Mouse (Mus musculus): ENCODE results near the gene March11.

The March11 gene

DNA sequence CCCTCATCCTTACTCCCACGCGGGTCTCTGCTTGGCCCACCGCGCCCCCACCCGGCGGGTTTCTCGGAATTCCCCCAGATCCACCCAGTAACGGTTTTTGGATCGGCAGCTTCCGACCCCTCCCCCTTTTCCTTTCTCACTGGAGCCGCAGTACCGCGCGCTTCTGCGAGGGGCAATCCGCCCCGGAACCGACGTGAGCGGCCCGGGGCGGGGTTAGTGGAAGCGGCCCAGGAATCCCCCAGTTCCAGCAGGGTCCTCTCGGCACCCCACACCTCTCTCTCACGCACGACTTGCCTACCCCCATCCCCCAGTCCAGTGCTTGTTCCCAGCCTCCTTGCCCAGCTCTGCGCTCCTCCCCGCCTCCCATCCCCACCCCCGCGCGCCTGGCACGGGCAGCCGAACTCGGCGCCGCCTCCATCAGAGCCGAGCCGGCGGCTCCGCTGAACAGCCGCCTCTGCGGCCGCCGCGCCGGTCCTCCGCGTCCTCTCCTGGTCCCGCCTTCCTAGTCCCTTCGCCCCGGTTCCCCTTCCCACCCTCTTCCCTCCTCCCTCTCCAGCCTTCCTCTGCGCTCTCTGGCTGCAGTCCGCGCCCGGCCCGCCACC, at the start of gene March11:
Gene March11, plus strand, starts transcription at position 420 of the 602 bp plus-strand sequence.
- DNase-seq (ENCODE audit: low spot score in 2 of 2): peak; percentile 76

DNA sequence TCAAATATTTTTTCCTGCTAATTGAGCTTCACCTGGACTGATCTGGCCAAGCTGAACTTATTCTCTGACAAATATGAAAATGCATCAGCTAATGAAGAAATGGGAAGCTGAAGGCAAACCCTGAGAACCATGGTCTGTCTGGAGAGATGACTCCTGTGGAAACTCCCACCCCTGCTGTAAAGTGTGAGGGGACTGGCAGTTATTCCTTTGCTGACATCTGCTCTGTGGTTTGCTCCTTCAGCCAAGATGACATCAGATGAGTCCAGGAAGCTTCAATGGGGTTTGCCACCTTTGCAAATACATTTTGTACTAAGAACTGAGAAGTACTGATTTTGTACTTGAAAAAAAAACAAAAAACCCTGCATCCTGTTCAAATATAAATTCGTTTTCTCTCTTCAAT, 46.5 kb upstream of the March11 start:
- DNase-seq (ENCODE audit: low spot score in 2 of 2): no peak

DNA sequence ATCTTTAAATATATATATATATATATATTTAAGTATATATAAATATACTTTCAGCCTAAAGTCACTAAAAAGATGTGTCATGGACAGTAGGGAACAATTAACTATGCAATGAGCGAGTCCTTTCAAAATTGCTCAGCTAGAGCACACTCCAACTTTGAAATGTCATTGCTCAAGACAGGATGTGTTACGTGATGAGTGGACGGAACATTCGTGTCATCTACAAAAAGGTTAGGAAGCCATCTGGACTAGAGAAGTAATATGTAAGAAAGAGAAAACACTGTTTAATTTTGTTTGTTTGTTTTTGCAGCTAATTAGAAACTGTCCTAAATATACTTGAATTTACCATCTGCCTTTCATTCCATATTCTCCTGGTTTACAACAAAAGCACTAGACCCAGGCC, 39.3 kb upstream of the March11 start:
- no peak for DNase-seq (ENCODE audit: low spot score in 2 of 2)

DNA sequence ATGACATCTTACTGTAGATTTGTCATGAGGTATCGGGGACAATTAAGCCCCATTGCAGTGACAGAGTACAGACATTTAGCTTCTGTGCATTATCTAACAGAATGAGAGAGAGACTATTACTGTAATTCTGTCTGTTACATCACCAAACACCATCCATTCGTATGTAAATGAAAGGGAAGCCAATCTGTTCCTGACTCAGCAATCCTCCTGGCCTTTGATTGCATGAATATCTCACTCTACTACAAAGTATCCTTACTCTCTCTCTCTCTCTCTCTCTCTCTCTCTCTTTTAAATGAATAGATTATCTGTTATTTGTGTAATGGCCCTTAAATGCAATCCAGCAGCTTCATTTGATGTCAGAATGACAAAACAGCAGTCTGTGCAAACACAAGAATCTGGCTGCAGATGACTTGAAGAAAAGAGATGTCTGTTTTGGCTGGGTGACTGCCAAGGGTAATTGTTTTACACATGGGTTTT, 32.8 kb upstream of the March11 start:
- no peak for DNase-seq (ENCODE audit: low spot score in 2 of 2)

DNA sequence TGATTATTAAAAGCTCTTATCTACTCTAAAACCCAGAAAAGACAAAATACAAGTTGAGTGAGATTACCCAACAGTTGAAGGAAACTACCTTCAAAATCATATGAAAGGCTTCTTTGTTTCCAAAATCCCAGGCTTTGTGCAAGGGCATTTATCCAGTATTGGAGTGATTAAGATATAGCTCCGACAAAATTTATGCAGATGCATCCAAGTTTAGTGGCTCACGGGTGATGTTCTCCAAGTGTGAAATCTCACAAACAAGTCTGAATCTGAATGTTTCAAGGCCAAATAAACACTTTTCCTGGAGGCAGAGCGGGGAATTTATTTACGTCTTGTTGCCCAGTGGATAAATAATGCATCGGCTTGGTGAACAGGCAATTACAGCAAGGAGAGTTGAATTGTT, 32.2 kb upstream of the March11 start:
- DNase-seq (ENCODE audit: low spot score in 2 of 2): no peak

DNA sequence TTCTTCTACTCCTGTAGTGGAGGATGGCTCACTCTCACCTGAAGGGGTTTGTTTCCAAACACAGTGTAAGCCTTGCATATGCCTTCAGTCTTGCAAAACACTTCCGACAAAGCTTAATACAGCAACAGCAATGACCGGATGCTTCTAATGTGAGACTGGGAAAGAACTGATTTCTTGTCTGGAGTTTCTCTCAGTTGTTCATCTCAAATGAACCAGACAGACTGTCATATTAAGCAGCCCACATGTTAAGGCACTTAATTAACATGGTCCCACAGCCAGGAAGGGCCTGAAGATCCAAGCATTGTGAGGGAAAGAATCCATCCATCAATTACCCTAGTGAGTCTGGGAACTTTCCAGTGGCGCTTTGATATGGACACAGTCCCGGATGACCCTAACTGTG, 17.0 kb upstream of the March11 start:
- no peak for DNase-seq (ENCODE audit: low spot score in 2 of 2)

DNA sequence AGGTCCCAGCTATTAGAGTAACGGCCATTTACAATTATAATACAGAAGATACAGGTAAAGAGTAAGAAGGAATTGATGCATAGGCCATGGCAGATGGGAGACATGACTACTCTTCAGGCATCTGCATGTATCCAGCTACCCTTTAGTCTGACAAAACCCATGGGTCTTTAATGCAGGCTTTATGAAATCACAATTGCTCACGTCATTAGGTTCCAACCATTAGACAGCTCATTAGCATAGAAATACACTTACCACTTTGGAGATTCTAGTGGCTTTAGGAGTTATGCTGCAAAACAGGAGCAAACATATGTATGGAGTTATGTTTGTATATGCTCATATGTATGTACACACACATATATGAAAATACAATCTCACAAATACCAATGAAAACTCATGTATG, 16.0 kb upstream of the March11 start:
- no peak for DNase-seq (ENCODE audit: low spot score in 2 of 2)

DNA sequence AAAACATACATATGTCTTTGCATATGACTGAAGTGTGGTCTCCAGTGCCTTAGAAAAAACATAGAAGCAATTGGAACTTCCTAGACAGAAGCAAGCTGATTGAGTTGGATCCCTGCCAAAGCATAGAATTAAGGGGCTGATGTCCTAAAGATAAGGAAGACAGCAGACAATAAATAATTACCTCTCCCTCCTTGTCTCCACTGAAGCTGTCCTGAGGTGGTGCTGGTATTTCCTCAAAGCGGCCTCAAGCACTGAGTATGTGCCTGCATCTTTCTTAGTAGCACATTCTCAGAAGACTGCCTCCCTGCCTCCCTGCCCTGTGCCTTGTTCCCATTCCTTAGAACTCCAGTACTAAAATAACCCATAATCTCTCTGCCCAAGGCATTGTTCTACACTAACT, 15.6 kb upstream of the March11 start:
- DNase-seq (ENCODE audit: low spot score in 2 of 2): no peak

DNA sequence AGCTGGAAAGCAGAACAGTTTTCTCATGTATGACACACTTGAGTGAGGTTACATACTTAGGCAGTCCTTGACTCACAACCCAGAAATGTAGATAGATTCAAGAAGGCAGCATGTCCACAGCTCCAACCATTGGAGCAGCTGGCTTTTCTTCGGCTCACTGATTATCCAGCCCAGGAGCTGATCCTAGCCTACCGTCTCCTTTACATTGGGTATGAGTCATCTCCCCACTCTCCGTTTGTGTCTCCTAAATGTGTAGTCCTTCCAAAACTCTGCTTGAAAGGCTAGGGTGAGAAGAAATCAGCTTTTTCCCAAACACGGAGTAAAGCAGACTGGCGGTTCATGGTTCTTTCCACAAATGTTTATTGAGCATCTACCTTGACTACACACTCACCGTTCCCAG, 10.2 kb upstream of the March11 start:
- DNase-seq (ENCODE audit: low spot score in 2 of 2): no peak

DNA sequence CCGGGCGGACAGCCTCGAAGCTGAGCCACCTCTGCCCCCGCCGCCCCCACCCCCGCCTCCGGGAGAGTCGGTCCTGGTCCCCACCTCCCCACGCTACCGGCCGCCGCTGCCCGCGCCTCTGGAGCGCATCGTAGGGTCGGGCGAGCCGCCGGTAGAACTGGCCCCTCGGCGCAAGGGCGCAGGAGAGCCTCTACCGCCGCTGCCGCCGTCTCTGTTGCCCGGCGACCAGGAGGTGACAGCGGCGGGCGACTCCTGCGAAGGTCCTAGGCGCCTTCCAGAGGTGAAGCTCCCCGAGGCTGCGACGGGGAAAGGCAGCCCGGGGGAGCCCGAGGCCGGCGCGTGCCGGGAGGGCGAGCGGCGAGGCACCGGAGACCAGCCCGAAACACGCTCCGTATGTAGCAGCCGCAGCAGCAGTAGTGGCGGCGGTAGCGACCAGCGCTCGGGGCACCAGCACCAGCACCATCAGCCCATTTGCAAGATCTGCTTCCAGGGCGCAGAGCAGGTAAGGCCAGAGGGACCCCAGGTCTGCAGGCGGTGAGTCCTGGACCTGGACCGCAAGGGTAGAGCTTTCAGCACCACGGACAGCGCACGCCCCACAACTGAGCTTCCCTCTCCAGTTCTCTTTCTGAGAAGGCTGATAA, 563 bp downstream of the March11 start:
- peak; percentile 17 to 20 for DNase-seq (ENCODE audit: low spot score in 2 of 2)

DNA sequence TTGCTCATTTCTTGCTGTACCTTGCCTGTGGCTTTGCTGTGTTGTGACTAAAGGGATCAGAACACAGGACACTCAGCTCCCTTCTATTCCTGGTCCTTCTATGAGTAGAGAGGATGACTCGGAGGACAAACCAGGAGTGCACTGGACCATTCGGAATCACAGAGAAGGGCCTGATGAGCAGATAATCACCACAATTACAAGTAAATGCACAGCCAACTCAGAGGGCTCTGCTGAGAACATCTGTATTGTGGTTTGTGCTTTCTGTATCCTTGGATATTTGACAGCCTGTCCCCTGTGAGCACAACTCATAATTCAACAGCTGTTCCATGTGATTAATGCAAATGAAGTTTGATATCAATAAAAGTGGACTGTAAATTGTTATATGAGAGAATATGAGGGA, 11.0 kb downstream of the March11 start:
- no peak for DNase-seq (ENCODE audit: low spot score in 2 of 2)

DNA sequence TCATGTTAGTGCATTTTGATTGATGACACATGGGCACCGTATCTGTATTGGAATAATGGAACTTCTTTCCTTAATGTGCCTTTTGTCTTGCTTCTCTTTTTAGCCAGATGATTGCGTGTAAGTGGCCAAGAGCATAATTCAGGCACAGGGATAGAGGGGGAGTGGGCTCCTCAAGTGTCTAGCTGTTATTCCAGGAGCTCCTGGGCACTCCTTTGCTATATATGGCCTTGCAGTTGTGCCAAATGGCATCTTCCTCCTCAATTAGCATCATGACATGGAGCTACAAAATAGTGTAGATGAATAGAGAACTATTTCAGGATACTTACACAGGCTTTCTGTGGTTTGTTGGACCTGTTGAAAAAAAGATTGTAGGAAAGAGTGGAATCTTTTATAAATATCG, 11.6 kb downstream of the March11 start:
- no peak for DNase-seq (ENCODE audit: low spot score in 2 of 2)

DNA sequence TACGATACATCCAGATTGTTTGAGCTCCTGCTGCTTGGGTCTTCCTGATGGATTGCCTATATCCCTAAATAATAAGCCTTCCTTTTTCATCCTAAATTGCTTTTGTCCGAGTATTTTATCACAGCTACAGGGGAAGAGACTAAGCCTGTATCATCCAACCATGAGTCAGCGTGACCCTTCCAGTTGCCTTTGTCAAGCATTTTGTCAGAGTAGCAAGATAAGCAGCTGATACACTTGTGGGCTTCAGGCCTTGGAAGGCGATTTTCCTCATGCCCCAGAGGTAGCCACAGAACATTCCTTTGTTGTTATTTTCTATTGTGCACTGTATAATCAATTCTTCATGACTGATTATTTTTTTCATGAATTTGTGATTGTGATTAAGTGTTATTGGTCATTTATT, 14.0 kb downstream of the March11 start:
- DNase-seq (ENCODE audit: low spot score in 2 of 2): no peak

DNA sequence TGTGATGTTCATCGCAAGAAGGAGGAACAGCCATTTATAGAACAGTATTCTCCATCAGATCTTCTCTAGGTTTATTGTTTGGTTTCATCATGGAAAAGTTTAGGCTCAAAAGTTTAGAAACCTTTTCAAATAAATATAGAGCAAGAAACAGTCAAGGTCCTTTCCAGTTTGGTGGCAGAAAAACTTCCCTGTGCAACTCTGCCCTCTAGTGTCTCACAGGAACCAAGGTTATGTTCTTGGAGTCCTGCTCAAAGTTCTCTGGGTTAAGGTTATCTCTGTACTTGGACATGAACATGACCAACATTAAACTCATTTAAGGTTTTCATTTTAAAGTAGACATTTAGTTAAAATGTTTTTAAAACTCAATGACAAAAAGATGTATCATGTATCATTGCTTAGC, 18.3 kb downstream of the March11 start:
- DNase-seq (ENCODE audit: low spot score in 2 of 2): no peak

DNA sequence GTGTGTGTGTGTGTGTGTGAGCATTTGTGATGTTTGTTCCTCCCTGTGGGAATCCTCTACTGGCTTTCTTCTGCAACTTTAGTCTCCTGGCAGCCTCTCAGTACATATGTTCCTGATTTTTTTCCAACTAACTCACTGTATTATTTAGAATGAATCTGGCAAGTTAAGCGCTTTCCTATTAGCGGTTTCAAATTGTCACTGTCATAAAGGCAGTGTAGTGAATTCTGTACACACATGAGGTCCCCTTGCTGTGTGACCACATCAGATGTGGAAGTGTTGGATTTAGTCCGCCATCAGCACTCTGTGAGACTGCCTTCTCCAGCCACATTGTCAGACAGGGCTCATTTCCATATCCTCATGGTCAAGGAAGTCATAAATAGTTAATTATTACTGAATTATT, 26.9 kb downstream of the March11 start:
- no peak for DNase-seq (ENCODE audit: low spot score in 2 of 2)

DNA sequence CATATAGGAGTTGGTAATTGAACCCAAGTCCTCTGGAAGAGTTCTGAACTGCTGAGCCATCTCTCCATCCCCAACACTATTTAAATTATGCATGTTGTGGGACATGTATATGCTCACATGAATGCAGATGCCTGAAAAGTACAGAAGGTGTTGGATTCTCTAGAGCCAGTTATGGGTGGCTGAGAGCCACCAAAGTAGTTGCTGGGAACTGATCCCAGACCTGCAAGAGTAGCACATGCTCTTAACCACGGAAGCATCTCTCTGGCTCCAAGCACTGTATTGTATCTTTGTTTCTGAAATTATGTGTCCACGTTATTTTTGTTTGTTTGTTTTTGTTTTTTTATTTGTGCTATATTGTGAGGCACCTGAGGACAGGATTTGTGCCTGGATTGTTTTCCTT, 28.9 kb downstream of the March11 start:
- no peak for DNase-seq (ENCODE audit: low spot score in 2 of 2)

DNA sequence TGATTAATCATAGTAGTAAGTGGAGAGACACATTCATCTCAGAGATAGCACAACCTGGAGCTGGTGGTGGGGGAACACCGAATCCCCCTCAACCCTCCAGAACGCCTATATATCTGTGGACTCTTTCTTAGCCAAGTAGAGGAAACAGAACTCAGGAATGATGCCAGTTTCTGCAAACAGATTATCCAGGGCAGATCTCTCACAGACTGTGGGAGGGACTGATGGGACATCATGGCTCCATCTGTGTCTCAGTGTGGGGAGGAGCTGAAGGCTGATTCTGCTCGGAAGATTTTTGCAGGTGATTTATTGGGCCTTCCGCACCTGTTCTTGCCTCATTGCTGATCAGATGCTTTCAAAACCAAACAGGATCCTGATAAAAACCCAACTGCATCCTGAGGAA, 29.5 kb downstream of the March11 start:
- DNase-seq (ENCODE audit: low spot score in 2 of 2): peak in 1 of 2 experiments; percentile 25

DNA sequence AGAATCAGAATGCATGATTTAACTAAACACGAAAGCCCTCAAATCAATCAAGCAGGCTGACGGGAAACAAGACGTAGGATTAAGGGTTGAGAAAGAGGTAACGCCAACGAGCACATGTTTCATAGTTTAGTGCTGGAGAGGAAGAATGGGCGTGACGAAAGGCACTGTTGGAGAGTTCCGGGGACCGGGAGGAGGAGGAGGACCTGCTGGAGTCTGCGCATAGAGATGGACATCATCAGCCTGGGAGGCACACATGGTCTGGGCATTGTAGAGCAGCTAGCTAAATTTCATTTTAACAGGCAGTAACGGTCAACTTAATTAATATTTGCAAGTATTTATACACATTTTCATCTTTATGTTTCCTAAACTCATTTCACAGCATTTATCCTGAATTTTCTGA, 31.6 kb downstream of the March11 start:
- DNase-seq (ENCODE audit: low spot score in 2 of 2): no peak

DNA sequence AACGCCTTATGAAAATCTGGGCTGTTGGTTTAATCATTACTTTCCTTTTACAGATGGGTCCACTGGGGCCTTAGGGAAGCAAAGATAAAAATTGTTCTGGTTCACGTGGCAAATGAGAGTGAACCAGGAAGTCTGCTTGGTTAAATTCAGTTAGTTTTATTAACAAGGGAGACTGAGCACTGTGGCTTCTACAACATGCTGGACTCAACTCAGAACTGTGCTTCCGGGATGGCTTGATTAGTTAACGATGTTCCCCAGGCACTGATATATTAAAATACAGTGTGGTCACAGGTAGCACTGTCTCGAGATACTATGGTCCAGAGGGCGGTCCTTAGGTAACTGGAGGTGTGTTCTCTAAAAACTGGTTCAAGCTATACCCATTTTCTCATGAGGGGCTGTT, 32.1 kb downstream of the March11 start:
- no peak for DNase-seq (ENCODE audit: low spot score in 2 of 2)

DNA sequence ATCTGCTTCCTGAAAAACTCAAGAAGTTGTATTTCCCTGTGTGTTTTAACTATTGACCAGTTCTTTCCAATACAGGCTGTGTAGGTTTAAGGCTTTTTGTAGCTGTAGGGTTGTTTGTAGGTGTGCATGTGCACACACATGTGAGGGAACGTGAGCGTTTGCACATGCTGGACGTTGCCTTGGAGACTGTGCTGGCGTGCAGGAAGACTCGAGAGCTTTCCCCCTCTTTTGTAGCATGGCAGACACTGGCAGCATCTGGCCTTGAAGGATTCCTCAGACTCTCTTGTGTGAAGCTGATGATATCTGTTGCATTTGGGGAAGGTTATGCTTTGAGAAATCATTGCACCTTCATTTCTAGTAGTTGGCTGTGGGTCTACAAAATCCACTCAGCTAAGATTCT, 35.5 kb downstream of the March11 start:
- peak; percentile 20 to 21 for DNase-seq (ENCODE audit: low spot score in 2 of 2)

DNA sequence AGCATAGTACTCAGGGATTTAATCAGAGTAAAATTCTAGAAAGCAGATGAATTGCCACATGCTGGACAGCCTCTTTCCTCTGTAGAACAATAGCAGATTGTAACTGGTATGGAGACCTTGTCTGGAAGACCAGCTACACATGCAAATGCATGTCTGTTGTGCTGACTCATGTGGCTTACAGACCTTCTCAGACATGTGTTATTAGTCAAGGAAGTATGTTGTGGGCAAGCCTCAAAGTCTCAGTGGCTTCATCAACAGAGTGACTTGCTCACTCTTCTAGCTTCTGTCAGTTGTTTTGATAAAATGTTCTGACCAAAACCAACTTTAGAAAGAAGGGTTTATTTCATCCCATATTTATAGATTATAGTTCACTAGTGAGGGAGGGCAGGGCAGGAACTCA, 44.8 kb downstream of the March11 start:
- DNase-seq (ENCODE audit: low spot score in 2 of 2): no peak

DNA sequence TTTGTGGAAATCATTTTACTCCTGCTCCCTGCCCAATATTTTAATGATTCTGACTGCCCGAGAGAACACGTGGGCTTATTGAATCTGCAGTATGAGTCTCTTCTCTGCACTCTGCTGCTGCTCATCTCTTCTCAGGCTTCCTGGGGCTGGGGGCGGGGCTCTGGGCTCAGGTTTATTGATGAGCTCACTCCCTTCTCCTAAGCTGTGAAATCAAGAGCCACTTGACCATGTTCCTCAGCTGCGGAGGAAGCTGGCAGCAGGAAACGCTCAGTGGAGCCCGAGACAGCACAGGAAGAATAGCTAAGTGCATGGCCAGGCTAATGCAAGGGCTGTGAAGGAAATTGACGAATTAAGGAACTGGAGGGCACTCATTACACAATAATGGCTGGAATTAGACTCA, 56.5 kb downstream of the March11 start:
- DNase-seq (ENCODE audit: low spot score in 2 of 2): no peak

DNA sequence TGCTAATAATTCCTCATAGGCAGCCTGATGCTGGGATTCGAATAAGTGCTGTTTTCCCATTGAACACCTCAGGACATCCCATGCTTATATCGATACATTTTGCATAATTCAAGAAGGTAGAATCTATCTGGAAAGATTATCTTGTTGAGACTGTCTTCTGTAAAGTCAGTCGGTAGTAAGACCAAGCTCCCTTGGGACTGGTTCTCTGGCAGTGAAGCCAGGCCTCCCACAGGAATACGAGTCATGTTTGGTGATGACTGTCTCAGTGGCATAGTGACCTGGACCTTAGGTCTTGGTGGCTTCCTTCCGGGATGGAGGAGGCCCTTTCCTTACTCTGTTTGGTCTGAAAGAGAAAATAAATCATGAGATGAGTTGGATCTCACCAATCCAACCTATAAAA, 57.7 kb downstream of the March11 start:
- DNase-seq (ENCODE audit: low spot score in 2 of 2): no peak

DNA sequence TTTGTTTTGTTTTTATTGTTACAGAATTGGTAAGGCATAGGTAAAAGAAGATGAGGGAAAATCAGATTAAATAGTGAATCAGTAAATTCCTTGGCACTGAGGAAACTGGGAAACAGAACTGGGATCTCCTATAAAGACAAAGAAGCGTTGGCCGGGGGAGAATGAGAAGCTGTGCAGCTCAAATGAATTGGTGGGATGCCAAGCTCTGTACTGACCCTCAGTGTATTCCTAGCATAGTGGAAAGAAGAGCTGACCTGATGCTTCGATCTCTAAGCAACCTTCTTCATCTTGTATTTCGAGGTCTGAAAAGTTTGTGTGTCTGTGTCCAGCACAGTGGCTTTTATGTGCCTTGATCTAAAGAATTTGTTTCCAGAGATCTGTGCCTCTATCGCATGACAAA, 64.9 kb downstream of the March11 start:
- no peak for DNase-seq (ENCODE audit: low spot score in 2 of 2)

Measured in right cerebral cortex, postnatal 36 days (tissue).